Mouse (Mus musculus): ENCODE results near the gene Sorl1. TPM values are rescaled to one million over a fixed set of nuclear protein-coding genes. Genes with fewer than 3 reads are reported as not detected.

Sorl1 gene
- total RNA-seq, 1 experiment: 24.1 TPM

GRCm38 (mm10) chr9:41918657-41919380, 205.3 kb downstream of the Sorl1 start:
- Histone ChIP-seq H3K27ac (ENCODE audit: insufficient read depth, low read depth, low read length, poor library complexity, severe bottlenecking) (no peak overlapping the region), H3K4me1 (ENCODE audit: control insufficient read depth in 2 of 2, insufficient read depth in 2 of 2, low read length in 2 of 2, poor library complexity in 1 of 2) (peaks cover 0 to 2% of the 10 kb centered on the region in 2 experiments; a peak in 1 of 4 replicates), H3K9ac (ENCODE audit: insufficient read depth, low read depth, low read length, poor library complexity, severe bottlenecking) (no peak overlapping the region), H3K4me3 (ENCODE audit: insufficient read depth in 1 of 2, low read depth in 1 of 2, low read length in 2 of 2, poor library complexity in 1 of 2, severe bottlenecking in 1 of 2) (no peak overlapping the region), H3K36me3 (ENCODE audit: control insufficient read depth, insufficient read depth, low read length, poor library complexity, severe bottlenecking) (no peaks in the 10 kb centered on the region), H3K9me3 (ENCODE audit: control insufficient read depth, insufficient read depth, low read depth, low read length) (no peaks in the 10 kb centered on the region)
- DNase-seq (ENCODE audit: low read depth, low spot score): no peak
- in situ Hi-C loops (cut with MboI; ENCODE audit: low sequenced_read_pairs in 2 of 2, unreplicated experiment in 2 of 2): no loop called here
- TF ChIP-seq ZC3H11A (IDR thresholded peaks at IDR 0.05; ENCODE audit: borderline replicate concordance, low read depth, low read length) (no peak), CHD2 (IDR thresholded peaks at IDR 0.05; ENCODE audit: low read depth, low read length) (no peak), ZNF384 (IDR thresholded peaks at IDR 0.05; ENCODE audit: low read depth, low read length) (no peak), MAFK (IDR thresholded peaks at IDR 0.05; ENCODE audit: insufficient read depth, low read depth, low read length) (no peak), HCFC1 (IDR thresholded peaks at IDR 0.05; ENCODE audit: borderline replicate concordance, insufficient read depth, low read length) (no peak)

- no peak overlapping the region for H3K27ac ChIP-seq (ENCODE audit: insufficient read depth, low read depth, low read length, poor library complexity, severe bottlenecking)
- in situ Hi-C loops (cut with MboI; ENCODE audit: low sequenced_read_pairs in 2 of 2, unreplicated experiment in 2 of 2): no loop called here
- H3K4me3 ChIP-seq (ENCODE audit: insufficient read depth in 1 of 2, low read depth in 1 of 2, low read length in 2 of 2, poor library complexity in 1 of 2, severe bottlenecking in 1 of 2): no peak overlapping the region
- H3K9me3 ChIP-seq (ENCODE audit: control insufficient read depth, insufficient read depth, low read depth, low read length): no peaks in the 10 kb centered on the region
- H3K4me1 ChIP-seq (ENCODE audit: control insufficient read depth in 2 of 2, insufficient read depth in 2 of 2, low read length in 2 of 2, poor library complexity in 1 of 2): peaks cover 0 to 2% of the 10 kb centered on the region in 2 experiments; a peak in 1 of 4 replicates
- no peak overlapping the region for H3K9ac ChIP-seq (ENCODE audit: insufficient read depth, low read depth, low read length, poor library complexity, severe bottlenecking)
- H3K36me3 ChIP-seq (ENCODE audit: control insufficient read depth, insufficient read depth, low read length, poor library complexity, severe bottlenecking): no peaks in the 10 kb centered on the region
- TF ChIP-seq ZC3H11A (IDR thresholded peaks at IDR 0.05; ENCODE audit: borderline replicate concordance, low read depth, low read length): no peak
- TF ChIP-seq ZNF384 (IDR thresholded peaks at IDR 0.05; ENCODE audit: low read depth, low read length): no peak
- TF ChIP-seq MAFK (IDR thresholded peaks at IDR 0.05; ENCODE audit: insufficient read depth, low read depth, low read length): no peak
- no peak for TF ChIP-seq HCFC1 (IDR thresholded peaks at IDR 0.05; ENCODE audit: borderline replicate concordance, insufficient read depth, low read length)
- no peak for TF ChIP-seq CHD2 (IDR thresholded peaks at IDR 0.05; ENCODE audit: low read depth, low read length)
- DNase-seq (ENCODE audit: low read depth, low spot score): no peak
Observed at GRCm38 (mm10) chr9:41918155-41918554, 205.9 kb downstream of the Sorl1 start.

- no peaks in the 10 kb centered on the region for H3K36me3 ChIP-seq (ENCODE audit: control insufficient read depth, insufficient read depth, low read length, poor library complexity, severe bottlenecking)
- H3K9ac ChIP-seq (ENCODE audit: insufficient read depth, low read depth, low read length, poor library complexity, severe bottlenecking): no peak overlapping the region
- no peaks in the 10 kb centered on the region for H3K9me3 ChIP-seq (ENCODE audit: control insufficient read depth, insufficient read depth, low read depth, low read length)
- in situ Hi-C loops (cut with MboI; ENCODE audit: low sequenced_read_pairs in 2 of 2, unreplicated experiment in 2 of 2): no loop called here
- DNase-seq (ENCODE audit: low read depth, low spot score): no peak
- H3K4me1 ChIP-seq (ENCODE audit: control insufficient read depth in 2 of 2, insufficient read depth in 2 of 2, low read length in 2 of 2, poor library complexity in 1 of 2): peaks cover 0 to 2% of the 10 kb centered on the region in 2 experiments; a peak in 1 of 4 replicates
- H3K27ac ChIP-seq (ENCODE audit: insufficient read depth, low read depth, low read length, poor library complexity, severe bottlenecking): no peak overlapping the region
- TF ChIP-seq ZC3H11A (IDR thresholded peaks at IDR 0.05; ENCODE audit: borderline replicate concordance, low read depth, low read length) (no peak), MAFK (IDR thresholded peaks at IDR 0.05; ENCODE audit: insufficient read depth, low read depth, low read length) (no peak), HCFC1 (IDR thresholded peaks at IDR 0.05; ENCODE audit: borderline replicate concordance, insufficient read depth, low read length) (no peak), CHD2 (IDR thresholded peaks at IDR 0.05; ENCODE audit: low read depth, low read length) (no peak), ZNF384 (IDR thresholded peaks at IDR 0.05; ENCODE audit: low read depth, low read length) (no peak)
- H3K4me3 ChIP-seq (ENCODE audit: insufficient read depth in 1 of 2, low read depth in 1 of 2, low read length in 2 of 2, poor library complexity in 1 of 2, severe bottlenecking in 1 of 2): no peak overlapping the region
Observed at GRCm38 (mm10) chr9:41915571-41915970, 208.5 kb downstream of the Sorl1 start.

Other genes starting within 250 kb of the Sorl1 start
- gene Sc5d, start 140.0 kb upstream of the Sorl1 start, total RNA-seq (2012; rRNA removed): 31.2 and 33.8 TPM in 2 replicates